Mouse (Mus musculus) thymus, adult 2 months (tissue): Measurements from ENCODE around the gene Gdpd3.

Experiments used
- CTCF ChIP-seq: fragments of 200-500 bp; IDR thresholded peaks from 2 replicates; pipeline ENCODE4 v1.5.1; 2012; ENCODE audit warnings: mild to moderate bottlenecking, control low read depth, low read length, moderate library complexity, borderline replicate concordance; ENCODE audit not compliant: control insufficient read depth, poor library complexity, insufficient read depth; ENCODE audit errors: extremely low read depth
- POLR2A ChIP-seq: fragments of 200-500 bp; IDR thresholded peaks from 2 replicates; pipeline ENCODE4 v1.6.1; 2012; ENCODE audit warnings: mild to moderate bottlenecking, low read length, control low read depth, moderate library complexity; ENCODE audit not compliant: control insufficient read depth, poor library complexity, insufficient read depth; ENCODE audit errors: extremely low read depth

- TF ChIP-seq CTCF, result no peak
- no peak for TF ChIP-seq POLR2A
These were observed 8.3 kb downstream of the Gdpd3 start for GRCm38 (mm10) chr7:126774463-126774862.
